Mouse (Mus musculus) spleen, postnatal 4 days (tissue): ENCODE measurements around the gene Olfr1082.
"Not testable (repeated sequence)": the region's sequence is repeated elsewhere in the genome, so short reads cannot be mapped to it uniquely, and the experiment has no call there.

Experiments
- DNase-seq, 2 experiments: peaks; one replicate each; pipeline ENCODE4 v3.0.0; 2022; ENCODE audit warnings: low spot score in 2 of 2

Gene Olfr1082

DNA sequence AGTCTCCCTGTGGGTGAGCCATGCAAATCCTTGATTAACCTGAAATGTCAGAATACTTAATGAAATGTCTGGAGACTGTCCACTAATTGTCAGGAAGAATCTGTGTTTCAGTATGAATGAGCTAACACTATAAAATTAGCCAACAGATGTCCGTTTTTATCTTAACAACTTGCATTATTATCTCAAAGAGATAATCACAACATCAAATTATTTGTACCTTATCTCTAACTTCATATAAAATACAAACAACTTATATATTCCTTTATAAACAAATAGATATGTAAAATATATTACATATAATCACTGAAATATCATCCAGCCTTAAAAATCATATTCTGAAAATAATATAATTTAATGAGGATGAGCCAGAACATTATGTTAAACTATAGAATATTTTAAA, at the start of gene Olfr1082:
Gene Olfr1082, minus strand, starts transcription at position 101 of the 400 bp plus-strand sequence.
- DNase-seq = not testable (repeated sequence)

DNA sequence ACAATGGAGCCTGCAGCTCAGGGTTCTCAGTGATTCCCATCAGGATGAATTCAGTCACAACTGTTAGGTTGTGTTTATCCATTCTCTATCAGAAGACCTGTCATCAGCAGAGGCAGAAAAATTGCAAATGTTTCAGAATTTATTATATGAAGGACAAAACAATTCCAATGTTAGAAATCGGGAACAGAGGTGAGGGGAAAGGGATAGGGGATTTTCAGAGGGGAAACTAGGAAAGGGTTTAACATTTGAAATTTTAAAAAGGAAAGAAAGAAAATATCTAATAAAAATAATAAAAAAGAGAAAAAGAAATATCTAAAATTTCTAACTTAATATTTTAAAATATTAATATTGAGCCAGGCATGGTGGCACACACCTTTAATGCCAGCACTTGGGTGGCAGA, 40.9 kb upstream of the Olfr1082 start, which contains the start of gene Olfr1084:
Gene Olfr1084, minus strand, starts transcription at position 101 of the 400 bp plus-strand sequence.
- DNase-seq = not testable (repeated sequence)

DNA sequence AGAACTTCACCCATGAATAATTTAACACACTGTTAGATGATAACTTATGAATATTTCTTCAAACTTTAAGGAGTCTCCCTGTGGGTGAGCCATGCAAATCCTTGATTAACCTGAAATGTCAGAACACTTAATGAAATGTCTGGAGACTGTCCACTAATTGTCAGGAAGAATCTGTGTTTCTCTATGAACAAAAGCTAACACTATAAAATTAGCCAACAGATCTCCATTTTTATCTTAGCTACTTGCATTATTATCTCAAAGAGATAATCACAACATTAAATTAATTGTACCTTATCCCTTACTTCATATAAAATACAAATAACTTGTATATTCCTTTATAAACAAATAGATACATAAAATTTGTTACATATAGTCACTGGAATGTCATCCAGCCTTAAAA, 40.6 kb downstream of the Olfr1082 start, which contains the start of gene Olfr1080:
Gene Olfr1080, minus strand, starts transcription at position 101 of the 400 bp plus-strand sequence.
- DNase-seq = not testable (repeated sequence)
